19 mouse cellular contexts compared by ENCODE assay signal in genomic region chr13:43338001-43338400, GRCm38 (mm10). TPM values are rescaled to one million over a fixed set of nuclear protein-coding genes. Genes with fewer than 3 reads are reported as not detected.
DNase-seq lines count a peak whose midpoint lies in the region; ATAC-seq and TF ChIP-seq lines count a peak whose summit lies in the region.
"Had no signal": no experiment of that assay in that cellular context is flagged by ENCODE, and none has a peak within 500 bp of the region (broad histone marks: within the 10 kb centered on the region; RNA-seq: fewer than 3 reads in every experiment).

No protein-coding gene starts in this region.

- no peak for TF ChIP-seq POLR2A in kidney, adult 2 months (IDR thresholded peaks at IDR 0.05; ENCODE audit: low read depth, low read length)

- no peak overlapping the region for H3K9ac ChIP-seq in kidney, embryonic 15.5 days
- no peak overlapping the region for H3K9ac ChIP-seq in lung, embryonic 14.5 days
- H3K9ac ChIP-seq: embryonic facial prominence, embryonic 12.5 days; forebrain, embryonic 13.5 days; forebrain, embryonic 15.5 days had no signal

- H3K4me2 ChIP-seq in kidney, embryonic 15.5 days = no peak overlapping the region
- no peak overlapping the region for H3K4me2 ChIP-seq in lung, embryonic 14.5 days
- H3K4me2 ChIP-seq: embryonic facial prominence, embryonic 12.5 days; forebrain, embryonic 13.5 days; forebrain, embryonic 15.5 days had no signal

- H3K27ac ChIP-seq in kidney, embryonic 15.5 days = 0 out of 2 replicates have a peak overlapping the region, but pooled peaks have one; percentile 13
- H3K27ac ChIP-seq in kidney, adult 2 months (ENCODE audit: insufficient read depth, low read depth, low read length) = no peak overlapping the region
- peak overlapping the region; percentile 8; the same call in 1 of the 2 replicates for H3K27ac ChIP-seq in lung, embryonic 14.5 days (ENCODE audit: low read depth)
- H3K27ac ChIP-seq: embryonic facial prominence, embryonic 10.5 days; embryonic facial prominence, embryonic 12.5 days; forebrain, embryonic 13.5 days; forebrain, embryonic 15.5 days had no signal

- WGBS in kidney, embryonic 15.5 days = 84% methylated on average over 8 of the region's 8 CpGs
- WGBS in kidney, adult 2 months = 86% methylated on average over 8 of the region's 8 CpGs
- 83% methylated on average over 8 of the region's 8 CpGs for WGBS in lung, embryonic 14.5 days

- no peaks in the 10 kb centered on the region for H3K36me3 ChIP-seq in kidney, embryonic 15.5 days
- no peaks in the 10 kb centered on the region for H3K36me3 ChIP-seq in kidney, adult 2 months (ENCODE audit: control insufficient read depth, insufficient read depth, low read length)
- no peaks in the 10 kb centered on the region for H3K36me3 ChIP-seq in lung, embryonic 14.5 days (ENCODE audit: insufficient read depth)
- H3K36me3 ChIP-seq: embryonic facial prominence, embryonic 10.5 days; embryonic facial prominence, embryonic 12.5 days; forebrain, embryonic 15.5 days had no signal

- H3K4me1 ChIP-seq in kidney, embryonic 15.5 days = peaks cover 16% of the 10 kb centered on the region; the same call in 1 of the 2 replicates
- H3K4me1 ChIP-seq in kidney, adult 2 months (ENCODE audit: control insufficient read depth, insufficient read depth, low read length) = no peaks in the 10 kb centered on the region
- H3K4me1 ChIP-seq in lung, embryonic 14.5 days (ENCODE audit: insufficient read depth) = peaks cover 7% of the 10 kb centered on the region; the same call in 1 of the 2 replicates
- H3K4me1 ChIP-seq: embryonic facial prominence, embryonic 12.5 days; forebrain, embryonic 15.5 days had no signal

- no peaks in the 10 kb centered on the region for H3K9me3 ChIP-seq in kidney, embryonic 15.5 days (replicated peaks)
- H3K9me3 ChIP-seq in lung, embryonic 14.5 days (ENCODE audit: low read depth, low read length) = no peaks in the 10 kb centered on the region
- H3K9me3 ChIP-seq: embryonic facial prominence, embryonic 10.5 days; embryonic facial prominence, embryonic 12.5 days; forebrain, embryonic 13.5 days; forebrain, embryonic 15.5 days had no signal

- H3K27me3 ChIP-seq in kidney, embryonic 15.5 days = no peaks in the 10 kb centered on the region
- no peaks in the 10 kb centered on the region for H3K27me3 ChIP-seq in kidney, adult 2 months (replicated peaks; ENCODE audit: control insufficient read depth, insufficient read depth, low read length)
- no peaks in the 10 kb centered on the region for H3K27me3 ChIP-seq in lung, embryonic 14.5 days (ENCODE audit: insufficient read depth, low read length)
- H3K27me3 ChIP-seq: embryonic facial prominence, embryonic 12.5 days; forebrain, embryonic 13.5 days; forebrain, embryonic 15.5 days had no signal

- ATAC-seq in kidney, embryonic 15.5 days (replicated peaks; ENCODE audit: low FRiP score) = no peak
- ATAC-seq in lung, embryonic 14.5 days (ENCODE audit: insufficient read depth) = no peak
- ATAC-seq: forebrain, embryonic 13.5 days; forebrain, embryonic 15.5 days had no signal

- no peak for TF ChIP-seq CTCF in kidney, adult 2 months (conservative IDR thresholded peaks at IDR 0.05; ENCODE audit: insufficient read depth, insufficient read length, low read depth, low read length)
- TF ChIP-seq CTCF in lung, embryonic 14.5 days (IDR thresholded peaks at IDR 0.05; ENCODE audit: low read depth) = no peak

- no peak overlapping the region for H3K4me3 ChIP-seq in kidney, embryonic 15.5 days (replicated peaks)
- H3K4me3 ChIP-seq in kidney, adult 2 months (ENCODE audit: insufficient read depth, low read depth, low read length) = no peak overlapping the region
- H3K4me3 ChIP-seq in lung, embryonic 14.5 days (ENCODE audit: low read depth, low read length) = no peak overlapping the region
- H3K4me3 ChIP-seq: embryonic facial prominence, embryonic 10.5 days; embryonic facial prominence, embryonic 12.5 days; forebrain, embryonic 13.5 days; forebrain, embryonic 15.5 days had no signal

- DNase-seq in kidney, adult 2 months = no peak
- no peak for DNase-seq in lung, embryonic 14.5 days
- no peak for DNase-seq in lung, postnatal 10 days
- DNase-seq in right cerebral cortex, adult 18-20 months = peak; percentile 40
- DNase-seq in right cerebral cortex, postnatal 4 days = no peak
- DNase-seq in brain, adult 2 months (ENCODE audit: low read depth, low spot score) = peak; percentile 51
- no peak for DNase-seq in layer of hippocampus, postnatal 25 days (ENCODE audit: extremely low spot score in 1 of 2, low spot score in 1 of 2)
- DNase-seq: adrenal gland, adult 2 months; adrenal gland, postnatal 25 days; cerebellum, adult 11-12 months; cerebellum, adult 2 months; cerebellum, adult 9-10 months; cerebellum, postnatal 10 days; cerebellum, postnatal 25 days had no signal

RNA-seq across cellular contexts. Expression of gene Sirt5, which starts 27.3 kb away (rescaled TPM):
- 19.6 and 21.5 TPM in 2 replicates for polyA plus RNA-seq in kidney, embryonic 15.5 days (2015; fragmentation: Nextera tagmentation; extraction: Ambion mirVana)
- polyA plus RNA-seq in kidney, adult 2 months (2012; rRNA removed) = 14.8 and 16.7 TPM in 2 replicates
- polyA plus RNA-seq in lung, embryonic 14.5 days (2014; fragmentation: Nextera tagmentation; extraction: Ambion mirVana) = 18.0 and 21.2 TPM in 2 replicates
- 10 to 100 TPM; 19.6 to 21.7 TPM for total RNA-seq in layer of hippocampus, postnatal 25 days (2021)

RNA-seq across cellular contexts. Expression of gene Gfod1, which starts 34.0 kb away (rescaled TPM):
- 0.28 and 0.65 TPM in 2 replicates for polyA plus RNA-seq in kidney, embryonic 15.5 days (2015; fragmentation: Nextera tagmentation; extraction: Ambion mirVana)
- polyA plus RNA-seq in kidney, adult 2 months (2012; rRNA removed) = 1.6 and 2.0 TPM in 2 replicates
- 1.0 and 1.4 TPM in 2 replicates for polyA plus RNA-seq in lung, embryonic 14.5 days (2014; fragmentation: Nextera tagmentation; extraction: Ambion mirVana)
- total RNA-seq in layer of hippocampus, postnatal 25 days (2021) = 10 to 100 TPM; 86.7 to 93.1 TPM

Comparison
In these comparisons a context has a peak if more than half of its experiments do, and no peak if none do; other contexts are left out.
1. DNase-seq: peak in right cerebral cortex, adult 18-20 months (single experiment) and brain, adult 2 months (single experiment); none in kidney, adult 2 months (single experiment), lung, embryonic 14.5 days (single experiment), lung, postnatal 10 days (single experiment), right cerebral cortex, postnatal 4 days (single experiment) and layer of hippocampus, postnatal 25 days (0 of 2).